In the genomic region with DNA sequence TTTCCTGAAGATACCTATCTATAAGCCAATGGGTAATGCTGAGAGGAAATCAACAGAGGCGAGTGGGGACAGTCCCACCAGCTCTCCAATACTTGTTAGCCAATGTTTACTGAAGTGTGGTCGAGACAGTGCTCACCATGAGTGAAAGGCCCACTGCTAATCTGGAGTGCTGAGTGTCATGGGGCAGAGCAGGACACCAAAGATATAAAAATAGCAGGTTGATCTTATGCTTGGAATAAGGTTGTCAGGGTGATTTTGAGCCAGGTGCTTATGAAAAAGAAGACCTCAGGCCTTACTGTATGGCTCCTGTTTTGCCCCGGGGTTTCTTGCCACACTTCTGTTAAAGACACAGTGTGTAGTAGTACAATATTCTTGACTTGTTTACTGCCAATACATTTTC, we compare ENCODE assay signal across 14 mouse cellular contexts.
"Had no signal": no experiment of that assay in that cellular context is flagged by ENCODE, and none has a peak within 500 bp of the region (broad histone marks: within the 10 kb centered on the region; RNA-seq: fewer than 3 reads in every experiment).

No protein-coding gene starts in this region.

- DNase-seq: kidney, postnatal 14 days; lung, adult 2 months; lung, postnatal 36 days; right cerebral cortex, postnatal 14 days; thymus, adult 2 months; thymus, postnatal 25 days had no signal

- H3K36me3 ChIP-seq: kidney, embryonic 15.5 days; limb, embryonic 10.5 days; liver, embryonic 15.5 days; midbrain, embryonic 13.5 days; stomach, embryonic 15.5 days had no signal

- H3K9me3 ChIP-seq: kidney, embryonic 15.5 days; limb, embryonic 10.5 days; liver, embryonic 15.5 days; midbrain, embryonic 13.5 days; stomach, embryonic 15.5 days had no signal

- H3K9ac ChIP-seq: kidney, embryonic 15.5 days; liver, embryonic 15.5 days; midbrain, embryonic 13.5 days; stomach, embryonic 15.5 days had no signal

- H3K4me1 ChIP-seq: kidney, embryonic 15.5 days; liver, embryonic 15.5 days; midbrain, embryonic 13.5 days; stomach, embryonic 15.5 days had no signal

- ATAC-seq: lung, postnatal 0 days; midbrain, embryonic 13.5 days had no signal

- H3K4me2 ChIP-seq: kidney, embryonic 15.5 days; liver, embryonic 11.5 days; liver, embryonic 15.5 days; midbrain, embryonic 13.5 days; stomach, embryonic 15.5 days had no signal

- H3K27ac ChIP-seq: kidney, embryonic 15.5 days; left cerebral cortex, adult 2 months; limb, embryonic 10.5 days; liver, embryonic 15.5 days; midbrain, embryonic 13.5 days; stomach, embryonic 15.5 days had no signal

- H3K4me3 ChIP-seq: kidney, embryonic 15.5 days; left cerebral cortex, adult 2 months; limb, embryonic 10.5 days; liver, embryonic 15.5 days; midbrain, embryonic 13.5 days; stomach, embryonic 15.5 days had no signal
